Mouse (Mus musculus) midbrain, embryonic 16.5 days (tissue): ENCODE results near the gene Tex47. TPM values are rescaled to one million over a fixed set of nuclear protein-coding genes. Genes with fewer than 3 reads are reported as not detected.

ENCODE experiments used
- ATAC-seq: fragments of 200-750 bp; cut with Nextera tagmentation; 2 replicates; pipeline ENCODE4 v1.8.0; 2017; ENCODE audit warnings: moderate TSS enrichment
- H3K27ac ChIP-seq: fragments of 300-500 bp; sonication (generic); 2 replicates; pipeline ENCODE4 v1.5.1; 2014; ENCODE audit warnings: mild to moderate bottlenecking, low read length, mixed read lengths
- H3K27me3 ChIP-seq: fragments of 300-500 bp; sonication (generic); 2 replicates; pipeline ENCODE4 v1.6.1; 2014; ENCODE audit warnings: low read depth, low read length, mixed read lengths; ENCODE audit not compliant: control insufficient read depth, insufficient read depth
- H3K36me3 ChIP-seq: fragments of 300-500 bp; sonication (generic); 2 replicates; pipeline ENCODE4 v1.6.1; 2014; ENCODE audit warnings: mild to moderate bottlenecking, low read length, moderate library complexity, mixed read lengths; ENCODE audit not compliant: control insufficient read depth, insufficient read depth
- H3K4me1 ChIP-seq: fragments of 300-500 bp; sonication (generic); 2 replicates; pipeline ENCODE4 v1.6.1; 2014; ENCODE audit warnings: mild to moderate bottlenecking, low read length, mixed read lengths; ENCODE audit not compliant: control insufficient read depth, insufficient read depth
- H3K4me2 ChIP-seq: fragments of 300-500 bp; sonication (generic); 2 replicates; pipeline ENCODE4 v1.6.1; 2014; ENCODE audit warnings: mild to moderate bottlenecking, low read length, mixed read lengths
- H3K4me3 ChIP-seq: fragments of 300-500 bp; sonication (generic); 2 replicates; pipeline ENCODE4 v1.5.1; 2014; ENCODE audit warnings: low read depth, mild to moderate bottlenecking, low read length, moderate library complexity, mixed read lengths
- H3K9ac ChIP-seq: fragments of 300-500 bp; sonication (generic); 2 replicates; pipeline ENCODE4 v1.6.1; 2014; ENCODE audit warnings: low read depth, low read length, mixed read lengths
- H3K9me3 ChIP-seq: fragments of 300-500 bp; sonication (generic); replicated peaks from 2 replicates; pipeline ENCODE4 v1.6.1; 2014; ENCODE audit warnings: mild to moderate bottlenecking, low read length, mixed read lengths; ENCODE audit not compliant: control insufficient read depth, poor library complexity, severe bottlenecking
- WGBS: fragments of 180-500 bp; shearing (Covaris S2); extraction: QIAGEN DNeasy Blood & Tissue Kit; methylation state at CpG from one replicate; pipeline ENCODE4 v1.1.7; 2014; 5-methylcytosine and 5-hydroxymethylcytosine counted together
- polyA plus RNA-seq: library from polyadenylated mRNA; unstranded; fragments of >200 nt; fragmentation: Nextera tagmentation; extraction: Ambion mirVana; gene quantifications from 2 replicates; pipeline ENCODE4 v1.2.1, GENCODE M21; 2015

Gene Tex47
- 0.87 and 0.97 TPM in 2 replicates for polyA plus RNA-seq

DNA sequence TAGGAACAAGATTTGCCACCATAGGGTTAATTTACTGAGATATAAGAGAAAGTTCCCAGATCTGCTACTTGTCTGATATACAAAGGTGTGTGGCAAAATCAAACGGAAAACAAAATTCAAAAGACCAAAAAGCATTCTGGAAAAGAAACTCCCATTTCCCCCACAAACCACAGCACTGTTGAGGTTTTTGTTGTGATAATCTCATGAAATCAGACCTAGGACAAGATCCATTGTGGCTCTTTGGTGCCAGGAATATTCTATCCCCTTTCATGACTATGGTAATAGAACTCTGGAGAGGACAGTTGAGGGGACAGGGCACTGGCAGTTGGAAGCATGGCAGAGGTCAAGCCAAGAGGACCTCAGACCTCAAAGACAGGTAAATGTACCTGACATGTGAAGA lies at the start of gene Tex47:
TSS of gene Tex47 (plus strand) at position 301 of the 400 bp plus-strand sequence.
- Histone ChIP-seq H3K4me3 (no peak within 1 kb of the TSS), H3K27ac (no peak within 1 kb of the TSS), H3K36me3 (no peaks in the 10 kb centered on the region), H3K9ac (no peak within 1 kb of the TSS), H3K27me3 (no peaks in the 10 kb centered on the region), H3K4me2 (no peak within 1 kb of the TSS), H3K9me3 (no peaks in the 10 kb centered on the region), H3K4me1 (no peaks in the 10 kb centered on the region)
- no peak for ATAC-seq
- whole genome bisulfite sequencing: 92% methylated on average over 1 of the region's 1 CpGs

DNA sequence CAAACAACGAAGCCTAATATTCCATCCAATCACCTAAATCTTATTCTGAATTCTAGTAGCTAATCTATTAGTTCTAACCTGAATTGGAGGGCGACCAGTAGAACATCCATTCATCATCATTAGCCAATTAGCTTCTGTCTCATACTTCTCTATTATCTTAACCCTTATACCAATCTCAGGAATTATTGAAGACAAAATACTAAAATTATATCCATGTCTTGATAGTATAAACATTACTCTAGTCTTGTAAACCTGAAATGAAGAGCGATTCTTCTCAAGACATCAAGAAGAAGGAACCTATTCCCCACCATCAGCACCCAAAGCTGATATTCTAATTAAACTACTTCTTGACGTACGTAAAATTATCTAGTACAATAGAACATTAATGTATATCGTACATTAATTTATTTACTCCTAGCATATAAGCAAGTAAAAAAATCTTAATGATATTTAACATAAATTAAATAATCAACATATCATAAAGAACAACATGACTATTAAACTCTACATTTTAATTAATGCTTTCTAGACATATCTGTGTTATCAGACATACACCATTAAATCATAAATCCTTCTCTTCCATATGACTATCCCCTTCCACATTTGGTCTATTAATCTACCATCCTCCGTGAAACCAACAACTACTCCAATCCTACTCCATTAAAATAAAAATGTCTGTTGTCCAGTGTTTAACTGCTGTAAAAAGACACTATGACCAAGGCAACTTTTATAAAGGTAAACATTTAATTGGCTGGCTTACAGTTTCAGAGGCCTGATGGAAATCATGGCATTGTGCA lies 27.1 kb upstream of the Tex47 start:
- Histone ChIP-seq H3K27ac (no peak overlapping the region), H3K27me3 (no peaks in the 10 kb centered on the region), H3K4me3 (no peak overlapping the region), H3K4me1 (no peaks in the 10 kb centered on the region), H3K9ac (no peak overlapping the region), H3K36me3 (no peaks in the 10 kb centered on the region), H3K9me3 (no peaks in the 10 kb centered on the region), H3K4me2 (no peak overlapping the region)
- ATAC-seq: no peak
- WGBS: 92% methylated on average over 7 of the region's 7 CpGs

DNA sequence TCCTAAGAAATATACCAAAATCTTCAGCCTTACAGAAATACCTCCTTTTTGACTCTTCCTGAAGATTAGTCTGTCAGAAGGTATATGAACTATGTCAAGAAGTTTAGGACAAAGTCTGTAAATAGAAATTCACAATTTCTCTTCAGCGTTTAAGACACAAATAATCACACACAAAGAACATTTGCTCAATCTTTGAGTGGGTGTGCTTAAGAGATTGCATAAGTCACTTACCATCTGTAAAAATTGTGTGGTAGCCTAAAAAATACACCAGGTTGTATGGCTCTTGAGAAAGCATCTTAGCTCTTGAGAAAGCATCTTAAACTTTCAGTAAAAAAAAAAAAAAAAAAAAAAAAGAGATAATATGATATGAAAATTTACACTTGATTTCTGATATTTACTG lies 19.6 kb upstream of the Tex47 start:
- Histone ChIP-seq H3K9ac (no peak overlapping the region), H3K36me3 (no peaks in the 10 kb centered on the region), H3K4me2 (no peak overlapping the region), H3K4me3 (no peak overlapping the region), H3K27me3 (no peaks in the 10 kb centered on the region), H3K9me3 (no peaks in the 10 kb centered on the region), H3K4me1 (no peaks in the 10 kb centered on the region), H3K27ac (no peak overlapping the region)
- ATAC-seq: no peak
- 98% methylated on average over 1 of the region's 1 CpGs for WGBS

DNA sequence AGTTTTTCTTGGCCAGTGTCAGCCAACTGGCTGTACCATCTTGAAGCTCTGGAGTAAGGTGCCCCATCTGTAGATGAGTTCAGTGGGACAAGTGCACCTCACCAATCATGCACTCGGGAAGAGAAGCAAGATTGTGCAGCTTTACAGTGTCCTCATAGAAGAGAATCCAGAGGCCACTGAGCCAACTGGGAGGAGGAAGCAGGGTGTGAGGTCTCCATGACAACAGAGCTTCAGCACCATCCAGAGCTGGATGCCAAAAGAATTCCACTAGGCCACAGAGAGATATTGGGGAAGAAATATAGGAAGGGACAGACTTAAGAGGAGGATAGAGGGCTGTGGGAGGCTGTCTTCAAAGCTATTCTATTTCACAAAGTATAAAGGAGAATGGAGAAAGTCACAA lies 950 bp upstream of the Tex47 start:
- H3K36me3 ChIP-seq: no peaks in the 10 kb centered on the region
- no peak overlapping the region for H3K4me3 ChIP-seq
- no peaks in the 10 kb centered on the region for H3K27me3 ChIP-seq
- H3K27ac ChIP-seq: no peak overlapping the region
- no peak overlapping the region for H3K4me2 ChIP-seq
- no peaks in the 10 kb centered on the region for H3K4me1 ChIP-seq
- H3K9ac ChIP-seq: no peak overlapping the region
- H3K9me3 ChIP-seq: no peaks in the 10 kb centered on the region
- 41% methylated on average over 1 of the region's 1 CpGs for WGBS
- ATAC-seq: 0 out of 2 replicates have a peak, but pooled peaks have one; percentile 45

DNA sequence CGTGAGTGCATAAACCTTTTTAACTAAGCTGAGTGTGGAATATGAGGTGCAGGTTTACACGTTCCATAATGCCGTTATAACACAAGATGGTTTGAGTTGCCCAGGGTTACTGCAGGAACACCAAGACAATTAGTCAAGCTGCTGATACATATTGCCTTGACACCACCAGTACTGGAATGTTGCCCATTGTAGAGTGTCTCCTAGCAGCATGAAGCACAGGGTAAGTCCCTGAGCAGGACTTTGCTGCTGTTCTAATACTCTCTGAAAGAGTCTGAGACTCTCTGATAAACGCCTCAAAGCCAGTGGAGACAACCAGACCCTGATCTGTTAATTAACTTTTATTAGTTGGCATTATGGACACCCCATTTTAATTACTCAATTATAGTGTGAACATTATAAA lies 21.7 kb downstream of the Tex47 start:
- no peak overlapping the region for H3K9ac ChIP-seq
- no peak overlapping the region for H3K4me2 ChIP-seq
- no peaks in the 10 kb centered on the region; the same call in 1 of the 2 replicates for H3K4me1 ChIP-seq
- H3K4me3 ChIP-seq: no peak overlapping the region
- 67% methylated on average over 4 of the region's 4 CpGs for WGBS
- H3K36me3 ChIP-seq: no peaks in the 10 kb centered on the region
- H3K27me3 ChIP-seq: no peaks in the 10 kb centered on the region
- peak; percentile 72 for ATAC-seq
- no peak overlapping the region for H3K27ac ChIP-seq
- no peaks in the 10 kb centered on the region for H3K9me3 ChIP-seq

DNA sequence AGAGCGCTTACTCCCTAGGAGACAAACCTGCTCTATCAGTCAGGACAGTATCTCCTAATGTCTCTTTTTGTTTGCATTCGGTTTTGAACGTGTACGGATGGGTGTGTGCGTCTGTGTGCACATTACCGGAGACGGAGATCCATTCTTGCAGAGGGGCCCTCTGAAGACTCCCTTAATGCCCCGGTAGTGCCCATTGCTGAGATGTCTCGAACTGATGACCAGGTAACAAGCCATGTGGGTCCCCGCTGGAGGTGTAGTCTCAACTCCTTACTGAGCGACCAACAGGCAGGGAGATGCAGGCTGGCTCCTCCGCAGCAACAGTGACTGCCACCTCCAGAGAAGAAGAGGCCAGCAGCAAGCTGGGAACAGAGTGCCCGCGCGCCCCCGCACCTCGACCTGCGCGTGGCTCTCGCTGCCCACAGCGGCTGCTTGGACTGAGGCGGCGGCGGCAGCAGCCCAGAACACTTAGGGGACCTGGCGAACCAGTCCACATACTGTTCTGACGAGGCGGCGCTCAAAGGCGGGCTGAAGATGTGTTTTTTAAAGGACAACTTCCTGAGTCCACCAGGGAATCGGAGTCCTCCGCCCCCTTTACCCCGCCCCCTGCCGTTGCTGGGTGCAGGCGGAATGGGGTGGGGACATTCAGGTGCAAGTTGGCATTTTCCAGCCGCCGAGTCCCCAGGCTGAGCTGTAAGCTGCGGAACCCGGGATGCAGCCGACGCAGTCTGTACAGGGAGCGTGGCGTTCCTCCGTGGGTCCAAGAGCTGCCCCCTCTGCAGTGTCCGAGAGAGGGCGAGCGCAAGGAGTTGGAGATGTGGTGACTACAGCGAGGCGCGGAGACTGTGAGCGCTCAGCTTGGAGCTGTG lies 40.5 kb downstream of the Tex47 start, which contains the start of gene Zfp804b:
TSS of gene Zfp804b (minus strand) at position 612 of the 866 bp plus-strand sequence.
- no peaks in the 10 kb centered on the region for H3K4me1 ChIP-seq
- under 1% methylated on average over 42 of the region's 50 CpGs for WGBS
- H3K27ac ChIP-seq: peak within 1 kb of the TSS; percentile 72
- H3K9ac ChIP-seq: peak within 1 kb of the TSS; percentile 77
- H3K9me3 ChIP-seq: no peaks in the 10 kb centered on the region
- peak within 1 kb of the TSS; percentile 84 for H3K4me2 ChIP-seq
- no peaks in the 10 kb centered on the region for H3K36me3 ChIP-seq
- H3K27me3 ChIP-seq: no peaks in the 10 kb centered on the region
- ATAC-seq: peak; percentile 96
- peak within 1 kb of the TSS; percentile 73 for H3K4me3 ChIP-seq

DNA sequence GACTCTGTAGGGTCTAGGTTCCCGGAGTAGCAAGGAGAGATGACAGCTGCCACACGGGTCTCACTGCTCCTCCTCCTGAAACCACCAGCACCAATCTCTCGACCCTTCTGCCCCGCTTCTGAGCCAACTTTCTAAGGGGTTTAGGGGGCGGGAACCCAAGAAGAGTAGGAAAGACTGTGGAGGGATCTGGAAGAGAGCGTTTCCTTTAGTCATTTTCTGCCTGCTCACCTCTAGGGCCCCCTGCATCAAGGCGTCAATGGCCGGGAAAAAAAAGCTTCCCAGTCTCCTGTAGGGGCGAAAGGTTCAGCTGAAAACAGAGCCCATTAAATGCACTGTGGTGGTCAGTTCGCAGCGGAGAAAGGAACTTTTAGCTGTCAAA lies 41.1 kb downstream of the Tex47 start:
- Histone ChIP-seq H3K27ac (peak overlapping the region; percentile 72), H3K4me3 (peak overlapping the region; percentile 73), H3K4me1 (no peaks in the 10 kb centered on the region), H3K9ac (peak overlapping the region; percentile 77), H3K27me3 (no peaks in the 10 kb centered on the region), H3K36me3 (no peaks in the 10 kb centered on the region), H3K9me3 (no peaks in the 10 kb centered on the region), H3K4me2 (peak overlapping the region; percentile 84)
- peak; percentile 63; the same call in 1 of the 2 replicates for ATAC-seq
- WGBS: under 1% methylated on average over 11 of the region's 11 CpGs
